Comparison of ENCODE assay signal across 10 mouse cellular contexts in genomic region chr2:11687436-11687835, GRCm38 (mm10). TPM values are rescaled to one million over a fixed set of nuclear protein-coding genes. Genes with fewer than 3 reads are reported as not detected.
DNase-seq lines count a peak whose midpoint lies in the region; ATAC-seq and TF ChIP-seq lines count a peak whose summit lies in the region.
"Had no signal": no experiment of that assay in that cellular context is flagged by ENCODE, and none has a peak within 500 bp of the region (broad histone marks: within the 10 kb centered on the region; RNA-seq: fewer than 3 reads in every experiment).

No protein-coding gene starts in this region.

- no peaks in the 10 kb centered on the region for H3K9me3 ChIP-seq in heart, postnatal 0 days (replicated peaks; ENCODE audit: control insufficient read depth, low read length)
- H3K9me3 ChIP-seq in midbrain, embryonic 14.5 days (ENCODE audit: control insufficient read depth, low read length) = no peaks in the 10 kb centered on the region
- no peaks in the 10 kb centered on the region for H3K9me3 ChIP-seq in midbrain, embryonic 13.5 days
- H3K9me3 ChIP-seq: liver, embryonic 15.5 days had no signal

- no peaks in the 10 kb centered on the region for H3K27me3 ChIP-seq in heart, postnatal 0 days (ENCODE audit: control insufficient read depth, insufficient read depth, low read length)
- no peaks in the 10 kb centered on the region for H3K27me3 ChIP-seq in midbrain, embryonic 14.5 days (ENCODE audit: control insufficient read depth, insufficient read depth, low read length)
- no peaks in the 10 kb centered on the region for H3K27me3 ChIP-seq in midbrain, embryonic 13.5 days
- H3K27me3 ChIP-seq: liver, embryonic 15.5 days had no signal

- WGBS in heart, postnatal 0 days = 8% methylated on average over 3 of the region's 3 CpGs
- 30% methylated on average over 3 of the region's 3 CpGs for WGBS in midbrain, embryonic 14.5 days
- 27% methylated on average over 3 of the region's 3 CpGs for WGBS in midbrain, embryonic 13.5 days

- no peaks in the 10 kb centered on the region for H3K36me3 ChIP-seq in heart, postnatal 0 days (replicated peaks; ENCODE audit: control insufficient read depth, insufficient read depth, low read length)
- no peaks in the 10 kb centered on the region for H3K36me3 ChIP-seq in midbrain, embryonic 14.5 days (ENCODE audit: control insufficient read depth, insufficient read depth, low read length)
- H3K36me3 ChIP-seq in midbrain, embryonic 13.5 days = no peaks in the 10 kb centered on the region
- H3K36me3 ChIP-seq: liver, embryonic 15.5 days had no signal

- ATAC-seq in heart, postnatal 0 days (ENCODE audit: insufficient read depth, low read depth) = no peak
- no peak for ATAC-seq in midbrain, embryonic 14.5 days (ENCODE audit: low FRiP score, low TSS enrichment)
- no peak for ATAC-seq in midbrain, embryonic 13.5 days
- ATAC-seq in frontal cortex, adult (ENCODE audit: low TSS enrichment) = no peak

- intact Hi-C loops in heart, postnatal 25 days (cut with DNase I) = loop anchor here (2.0 to 5.0 kb wide), 3 partner anchors 23 to 355 kb away; partner anchors contain the start of gene Rbm17

- no peak overlapping the region for H3K9ac ChIP-seq in heart, postnatal 0 days (replicated peaks; ENCODE audit: low read depth, low read length)
- H3K9ac ChIP-seq in midbrain, embryonic 14.5 days (replicated peaks; ENCODE audit: low read length) = no peak overlapping the region
- H3K9ac ChIP-seq in midbrain, embryonic 13.5 days (replicated peaks) = no peak overlapping the region
- H3K9ac ChIP-seq: liver, embryonic 15.5 days had no signal

- no peaks in the 10 kb centered on the region for H3K4me1 ChIP-seq in heart, postnatal 0 days (ENCODE audit: control insufficient read depth, insufficient read depth)
- no peaks in the 10 kb centered on the region for H3K4me1 ChIP-seq in midbrain, embryonic 14.5 days (ENCODE audit: control insufficient read depth, insufficient read depth, low read length)
- H3K4me1 ChIP-seq in midbrain, embryonic 13.5 days (replicated peaks) = no peaks in the 10 kb centered on the region
- H3K4me1 ChIP-seq: liver, embryonic 15.5 days had no signal

- TF ChIP-seq EP300 in heart, postnatal 0 days (IDR thresholded peaks at IDR 0.05; ENCODE audit: low read depth) = no peak

- H3K4me3 ChIP-seq in heart, postnatal 0 days (ENCODE audit: low read depth, low read length) = no peak overlapping the region
- no peak overlapping the region for H3K4me3 ChIP-seq in midbrain, embryonic 14.5 days (replicated peaks; ENCODE audit: low read depth, low read length)
- H3K4me3 ChIP-seq in midbrain, embryonic 13.5 days (replicated peaks) = no peak overlapping the region
- H3K4me3 ChIP-seq: liver, embryonic 15.5 days had no signal

- peak; percentile 33 for DNase-seq in heart, postnatal 0 days (ENCODE audit: low spot score)
- no peak for DNase-seq in heart, postnatal 25 days (ENCODE audit: low spot score)
- peak; percentile 81 for DNase-seq in midbrain, embryonic 14.5 days
- DNase-seq in ZHBTc4 (ENCODE audit: low read depth, low spot score) = peak; percentile 32
- peak; percentile 40 for DNase-seq in retina, postnatal 1 day
- DNase-seq in adrenal gland, adult 8-10 months = no peak
- DNase-seq: kidney, adult 11 months had no signal

- H3K27ac ChIP-seq in heart, postnatal 0 days (ENCODE audit: low read depth) = no peak overlapping the region
- no peak overlapping the region for H3K27ac ChIP-seq in midbrain, embryonic 14.5 days (replicated peaks; ENCODE audit: low read depth, low read length)
- no peak overlapping the region for H3K27ac ChIP-seq in midbrain, embryonic 13.5 days
- H3K27ac ChIP-seq: liver, embryonic 15.5 days had no signal

- no peak overlapping the region for H3K4me2 ChIP-seq in heart, postnatal 0 days (ENCODE audit: low read depth, low read length)
- H3K4me2 ChIP-seq in midbrain, embryonic 14.5 days (ENCODE audit: low read length) = no peak overlapping the region
- no peak overlapping the region for H3K4me2 ChIP-seq in midbrain, embryonic 13.5 days (replicated peaks)
- H3K4me2 ChIP-seq: liver, embryonic 15.5 days had no signal

- TF ChIP-seq CTCF in heart, postnatal 0 days (IDR thresholded peaks at IDR 0.05; ENCODE audit: low read depth) = peak; percentile 33

RNA-seq across cellular contexts. Expression of gene Il15ra, which starts 17.7 kb away (rescaled TPM):
- 11.6 and 14.2 TPM in 2 replicates for total RNA-seq in heart, postnatal 0 days (2014; rRNA removed; ENCODE audit: low replicate concordance)
- polyA plus RNA-seq in heart, postnatal 0 days (2015; fragmentation: Nextera tagmentation; extraction: Ambion mirVana) = 21.7 and 24.7 TPM in 2 replicates
- 10 to 100 TPM; 28.6 to 37.3 TPM for total RNA-seq in heart, postnatal 25 days (2021)
- 0.62 and 0.64 TPM in 2 replicates for polyA plus RNA-seq in midbrain, embryonic 14.5 days (2014; fragmentation: Nextera tagmentation; extraction: Ambion mirVana)
- polyA plus RNA-seq in midbrain, embryonic 13.5 days (2015; fragmentation: Nextera tagmentation; extraction: Ambion mirVana) = 1.1 and 1.3 TPM in 2 replicates
- 10 to 100 TPM; 15.4 to 21.9 (median 19.2) TPM for total RNA-seq in adrenal gland, adult 8-10 months (2022)

RNA-seq across cellular contexts. Expression of gene Il2ra, which starts 44.8 kb away (rescaled TPM):
- total RNA-seq in heart, postnatal 0 days (2014; rRNA removed; ENCODE audit: low replicate concordance) = 0.50 TPM in 1 of 2 replicates, not detected in the other
- polyA plus RNA-seq in heart, postnatal 0 days (2015; fragmentation: Nextera tagmentation; extraction: Ambion mirVana) = not detected in 2 replicates
- 1 to 10 TPM in 1 of 2 experiments, under 1 TPM in 1; 0.64 to 1.0 TPM for total RNA-seq in heart, postnatal 25 days (2021)
- not detected in 2 replicates for polyA plus RNA-seq in midbrain, embryonic 14.5 days (2014; fragmentation: Nextera tagmentation; extraction: Ambion mirVana)
- 0.16 TPM in 1 of 2 replicates, not detected in the other for polyA plus RNA-seq in midbrain, embryonic 13.5 days (2015; fragmentation: Nextera tagmentation; extraction: Ambion mirVana)
- total RNA-seq in adrenal gland, adult 8-10 months (2022) = under 1 TPM; 0.12 to 0.46 (median 0.19) TPM
- polyA plus RNA-seq: liver, embryonic 15.5 days had no signal

Comparison
In these comparisons a context has a peak if more than half of its experiments do, and no peak if none do; other contexts are left out.
1. DNase-seq: peak in heart, postnatal 0 days (single experiment), midbrain, embryonic 14.5 days (single experiment), ZHBTc4 (single experiment) and retina, postnatal 1 day (single experiment); none in heart, postnatal 25 days (single experiment) and adrenal gland, adult 8-10 months (single experiment).